Mouse (Mus musculus) heart, embryonic 15.5 days (tissue): ENCODE measurements around the gene D330020A13Rik. TPM values are rescaled to one million over a fixed set of nuclear protein-coding genes. Genes with fewer than 3 reads are reported as not detected.

Experiments
- ATAC-seq: fragments of 200-750 bp; cut with Nextera tagmentation; replicated peaks from 2 replicates; pipeline ENCODE4 v1.8.0; 2017; ENCODE audit warnings: low read depth, moderate TSS enrichment; ENCODE audit not compliant: insufficient number of reproducible peaks, insufficient read depth, low FRiP score
- H3K27ac ChIP-seq: fragments of 300-500 bp; sonication (generic); 2 replicates; pipeline ENCODE4 v1.5.1; 2015; ENCODE audit warnings: mild to moderate bottlenecking, inconsistent platforms
- H3K27me3 ChIP-seq: fragments of 300-500 bp; sonication (generic); 2 replicates; pipeline ENCODE4 v1.6.1; 2015; ENCODE audit warnings: inconsistent platforms
- H3K36me3 ChIP-seq: fragments of 300-500 bp; sonication (generic); 2 replicates; pipeline ENCODE4 v1.6.1; 2015; ENCODE audit warnings: mild to moderate bottlenecking, inconsistent platforms
- H3K4me1 ChIP-seq: fragments of 300-500 bp; sonication (generic); replicated peaks from 2 replicates; pipeline ENCODE4 v1.6.1; 2015; ENCODE audit warnings: inconsistent platforms
- H3K4me2 ChIP-seq: fragments of 300-500 bp; sonication (generic); 2 replicates; pipeline ENCODE4 v1.6.1; 2015; ENCODE audit warnings: inconsistent platforms, mild to moderate bottlenecking, moderate library complexity
- H3K4me3 ChIP-seq: fragments of 300-500 bp; sonication (generic); 2 replicates; pipeline ENCODE4 v1.5.1; 2015; ENCODE audit warnings: mild to moderate bottlenecking, inconsistent platforms
- H3K9ac ChIP-seq: fragments of 300-500 bp; sonication (generic); 2 replicates; pipeline ENCODE4 v1.6.1; 2015; ENCODE audit warnings: mild to moderate bottlenecking, inconsistent platforms
- H3K9me3 ChIP-seq: fragments of 300-500 bp; sonication (generic); replicated peaks from 2 replicates; pipeline ENCODE4 v1.6.1; 2016; ENCODE audit warnings: inconsistent platforms
- WGBS: fragments of 180-500 bp; shearing (Covaris S2); methylation state at CpG from one replicate; pipeline ENCODE4 v1.1.7; 2015; ENCODE audit warnings: mixed read lengths; 5-methylcytosine and 5-hydroxymethylcytosine counted together
- polyA plus RNA-seq: library from polyadenylated mRNA; unstranded; fragments of >200 nt; fragmentation: Nextera tagmentation; extraction: Ambion mirVana; gene quantifications from 2 replicates; pipeline ENCODE4 v1.2.1, GENCODE M21; 2015

Gene D330020A13Rik
- polyA plus RNA-seq, 1 experiment from 2014 or later: 0.21 TPM

DNA sequence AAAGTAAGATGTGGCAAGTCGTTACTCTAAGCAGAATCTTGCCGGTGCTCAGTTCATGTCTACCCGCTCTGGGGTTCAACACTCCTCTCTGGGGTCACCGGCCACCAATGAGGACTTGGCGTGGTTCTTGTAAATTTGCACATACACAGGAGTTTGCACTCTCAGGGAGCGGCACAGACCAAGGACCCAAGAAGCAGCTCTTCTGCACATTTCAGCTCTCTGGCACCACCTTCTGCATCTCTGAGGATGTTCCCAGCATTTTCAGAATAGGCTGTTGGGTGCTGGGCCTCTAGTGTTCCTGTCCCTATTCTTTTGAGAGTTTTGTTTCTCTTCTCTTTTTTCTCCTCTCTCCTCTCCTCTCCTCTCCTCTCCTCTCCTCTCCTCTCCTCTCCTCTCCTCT lies 7.0 kb downstream of the D330020A13Rik start:
- Histone ChIP-seq H3K4me1 (no peaks in the 10 kb centered on the region), H3K9me3 (no peaks in the 10 kb centered on the region), H3K27me3 (peaks cover 4% of the 10 kb centered on the region; the same call in 1 of the 2 replicates), H3K27ac (no peak overlapping the region), H3K4me2 (no peak overlapping the region), H3K9ac (no peak overlapping the region), H3K36me3 (no peaks in the 10 kb centered on the region), H3K4me3 (no peak overlapping the region)
- WGBS: 18% methylated on average over 6 of the region's 6 CpGs
- no peak for ATAC-seq

DNA sequence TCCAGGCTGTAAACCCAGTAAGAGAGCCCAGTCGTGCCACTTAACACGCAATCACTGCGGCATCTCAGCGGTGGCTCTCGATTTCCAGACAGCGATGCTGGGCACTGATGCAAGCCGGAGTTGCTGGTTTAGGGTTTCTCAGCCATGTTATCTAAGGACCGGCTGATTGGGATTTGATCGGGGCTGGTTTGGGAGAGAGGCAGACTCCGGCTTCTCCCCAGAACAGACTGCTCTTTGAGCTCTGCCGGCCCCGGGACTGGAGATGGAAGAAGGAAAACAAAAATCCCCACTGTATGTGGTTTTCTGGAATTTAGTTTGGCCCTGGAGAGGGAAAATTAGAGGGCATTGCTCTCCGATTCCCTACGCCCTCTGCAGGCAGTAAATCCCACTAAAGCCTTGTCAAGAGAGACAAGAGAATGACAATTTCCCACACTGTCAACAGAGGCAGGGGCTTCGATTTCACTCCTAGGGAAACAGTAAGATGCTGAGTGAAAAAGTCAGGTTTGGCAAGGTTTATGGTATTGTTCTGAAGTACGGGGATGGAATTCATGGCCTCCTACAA lies 8.7 kb downstream of the D330020A13Rik start:
- Histone ChIP-seq H3K9ac (no peak overlapping the region), H3K27me3 (0 out of 2 replicates have a peak, but pooled peaks cover 3% of the 10 kb centered on the region), H3K4me1 (peaks cover 7% of the 10 kb centered on the region), H3K9me3 (no peaks in the 10 kb centered on the region), H3K4me2 (peak overlapping the region; percentile 35), H3K27ac (no peak overlapping the region), H3K36me3 (no peaks in the 10 kb centered on the region), H3K4me3 (no peak overlapping the region)
- 16% methylated on average over 16 of the region's 16 CpGs for whole genome bisulfite sequencing
- no peak for ATAC-seq

DNA sequence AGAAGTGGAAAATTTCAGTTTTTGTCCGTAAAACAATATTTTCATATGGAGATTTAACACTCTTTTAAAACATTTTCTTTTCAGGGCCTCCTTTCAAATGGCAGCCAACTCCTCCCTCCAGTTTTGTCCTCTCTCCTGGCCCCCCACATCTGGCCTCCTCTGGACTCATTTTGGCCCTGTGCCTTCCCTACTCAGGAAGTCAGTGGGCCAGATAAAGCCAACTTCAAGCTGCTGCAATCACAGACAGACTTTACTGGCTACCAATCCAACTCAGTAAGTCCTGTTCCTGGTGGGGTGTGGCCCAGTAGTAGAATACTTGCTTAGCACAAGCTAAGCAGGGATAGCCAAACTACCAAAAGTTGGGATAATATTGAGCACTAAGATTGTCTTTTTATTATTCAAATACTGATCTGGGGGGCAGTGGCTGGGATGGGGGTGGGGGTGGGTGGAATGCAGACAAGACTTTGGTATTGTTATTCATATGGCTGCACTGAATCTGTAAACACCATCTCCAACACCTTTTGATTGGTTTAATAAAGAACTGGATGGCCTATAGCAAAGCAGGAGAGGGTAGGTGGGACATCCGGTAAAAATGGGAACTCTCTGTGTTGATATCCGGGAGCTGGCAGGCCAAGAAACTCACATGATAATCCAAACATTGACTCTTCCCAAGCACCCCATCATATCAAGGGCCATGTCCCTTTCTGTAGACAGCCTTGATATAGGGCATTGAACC lies 12.9 kb downstream of the D330020A13Rik start:
- no peak overlapping the region for H3K27ac ChIP-seq
- no peak overlapping the region for H3K4me3 ChIP-seq
- no peaks in the 10 kb centered on the region for H3K36me3 ChIP-seq
- 0 out of 2 replicates have a peak, but pooled peaks cover 1% of the 10 kb centered on the region for H3K27me3 ChIP-seq
- WGBS: 68% methylated on average over 3 of the region's 3 CpGs
- H3K4me2 ChIP-seq: no peak overlapping the region
- no peaks in the 10 kb centered on the region for H3K9me3 ChIP-seq
- H3K4me1 ChIP-seq: peaks cover 18% of the 10 kb centered on the region
- ATAC-seq: no peak
- no peak overlapping the region for H3K9ac ChIP-seq

DNA sequence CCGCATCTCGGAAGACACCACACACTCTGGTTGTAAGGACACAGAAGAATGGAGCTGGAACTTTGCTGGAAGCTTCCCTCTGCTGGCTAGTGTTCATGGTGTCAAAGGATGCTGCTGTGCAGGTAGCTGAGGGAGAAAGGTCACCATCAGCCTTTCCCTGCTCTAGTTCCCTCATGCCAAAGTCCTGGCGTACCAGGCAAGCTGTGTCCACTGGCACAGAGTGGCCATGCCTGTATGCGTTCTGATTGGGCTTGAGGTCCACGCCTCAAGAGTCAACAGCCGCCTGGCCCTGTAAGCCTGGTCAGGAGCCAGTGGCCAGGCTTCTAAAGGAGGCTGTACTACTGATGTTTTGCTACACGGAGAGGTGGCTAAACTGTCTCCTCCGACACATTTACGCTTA lies 15.2 kb downstream of the D330020A13Rik start:
- Histone ChIP-seq H3K4me1 (peaks cover 18% of the 10 kb centered on the region), H3K27me3 (no peaks in the 10 kb centered on the region), H3K9ac (no peak overlapping the region), H3K4me2 (peak overlapping the region; percentile 40), H3K4me3 (no peak overlapping the region), H3K27ac (peak overlapping the region; percentile 25; the same call in 1 of the 2 replicates), H3K9me3 (no peaks in the 10 kb centered on the region), H3K36me3 (no peaks in the 10 kb centered on the region)
- ATAC-seq: no peak
- 45% methylated on average over 9 of the region's 9 CpGs for WGBS

DNA sequence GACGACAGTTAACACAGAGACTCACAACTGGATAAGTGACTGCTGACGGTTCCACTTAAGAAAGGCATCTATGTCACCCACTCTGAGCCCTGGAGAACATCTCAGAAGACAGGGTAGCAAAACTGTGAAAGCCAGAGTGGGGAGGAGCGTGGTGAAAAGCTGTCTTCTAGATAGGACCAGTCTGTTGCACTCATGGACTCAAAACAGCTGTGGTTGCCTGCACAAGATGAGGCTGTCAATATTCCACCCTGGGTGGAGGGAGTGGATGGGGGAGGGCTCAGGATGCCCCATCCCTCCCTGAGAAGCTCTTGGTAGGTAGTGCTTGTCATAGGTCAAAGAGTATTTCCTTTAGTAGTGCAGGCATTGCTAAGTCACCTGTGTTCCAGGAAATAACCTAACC lies 15.6 kb downstream of the D330020A13Rik start:
- Histone ChIP-seq H3K9me3 (no peaks in the 10 kb centered on the region), H3K27ac (peak overlapping the region; percentile 25; the same call in 1 of the 2 replicates), H3K9ac (no peak overlapping the region), H3K4me1 (peaks cover 18% of the 10 kb centered on the region), H3K4me2 (peak overlapping the region; percentile 40), H3K36me3 (no peaks in the 10 kb centered on the region), H3K27me3 (no peaks in the 10 kb centered on the region), H3K4me3 (no peak overlapping the region)
- ATAC-seq: peak; percentile 57; the same call in 1 of the 2 replicates
- WGBS: 18% methylated on average over 3 of the region's 3 CpGs

DNA sequence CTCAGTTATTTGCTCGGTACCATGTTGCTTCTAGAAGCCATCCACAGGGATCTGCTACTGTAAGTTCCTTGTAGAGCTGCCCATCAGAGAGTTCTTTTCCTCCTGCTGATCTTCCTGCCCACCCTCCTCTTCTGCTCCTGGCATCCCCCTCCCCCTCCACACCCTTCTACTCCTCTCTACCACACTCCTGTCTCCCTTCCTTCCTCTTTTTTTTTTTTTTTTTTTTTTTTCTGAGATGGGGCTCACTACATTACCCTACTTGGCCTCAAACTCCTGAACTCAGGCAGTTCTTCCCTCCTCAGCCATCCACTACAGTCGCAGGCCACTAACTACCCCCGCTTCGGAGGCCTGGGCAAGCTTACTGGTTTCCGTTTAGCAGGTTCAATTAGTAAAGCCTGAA lies 18.3 kb downstream of the D330020A13Rik start:
- ATAC-seq: no peak
- 72% methylated on average over 5 of the region's 5 CpGs for WGBS
- H3K9ac ChIP-seq: no peak overlapping the region

DNA sequence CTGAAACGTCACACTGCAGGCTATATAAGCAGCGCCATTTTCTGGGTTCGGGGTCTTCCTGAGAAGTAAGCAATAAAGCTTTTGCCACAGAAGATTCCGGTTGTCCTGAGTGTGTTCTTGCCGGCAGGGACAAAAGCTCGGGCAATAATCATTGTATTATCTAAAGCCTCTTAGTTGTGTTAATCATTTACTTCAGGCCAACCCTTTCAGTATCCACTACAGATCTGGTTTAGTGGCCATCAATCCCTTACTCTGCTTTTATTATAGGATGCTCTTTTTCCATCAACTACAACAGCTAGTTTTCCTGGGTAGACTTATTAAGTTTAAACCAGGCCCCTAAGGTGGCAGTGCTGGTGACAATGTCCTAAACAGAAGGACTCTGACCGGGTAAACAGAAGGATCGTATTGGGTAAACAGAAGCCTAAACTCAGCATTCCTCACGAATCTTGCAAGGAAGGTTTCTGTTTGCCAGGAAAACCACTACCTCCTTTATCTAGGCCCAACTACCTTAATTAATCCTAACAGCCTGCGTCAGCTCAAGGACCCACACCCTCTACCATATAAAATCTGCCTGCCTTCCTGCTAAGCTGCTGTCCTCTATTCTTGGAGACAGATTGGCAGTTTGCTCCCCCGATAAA lies 24.3 kb downstream of the D330020A13Rik start:
- WGBS: 76% methylated on average over 11 of the region's 11 CpGs
- Histone ChIP-seq H3K4me1 (no peaks in the 10 kb centered on the region), H3K9ac (no peak overlapping the region), H3K27ac (no peak overlapping the region), H3K4me3 (no peak overlapping the region), H3K9me3 (no peaks in the 10 kb centered on the region), H3K4me2 (no peak overlapping the region), H3K27me3 (no peaks in the 10 kb centered on the region), H3K36me3 (no peaks in the 10 kb centered on the region)
- ATAC-seq: no peak

More for the DNA sequence above, 18.3 kb downstream of the D330020A13Rik start:
- Histone ChIP-seq H3K4me2 (no peak overlapping the region), H3K4me3 (no peak overlapping the region), H3K27ac (no peak overlapping the region), H3K27me3 (no peaks in the 10 kb centered on the region), H3K9me3 (no peaks in the 10 kb centered on the region), H3K36me3 (no peaks in the 10 kb centered on the region), H3K4me1 (peaks cover 11% of the 10 kb centered on the region)

DNA sequence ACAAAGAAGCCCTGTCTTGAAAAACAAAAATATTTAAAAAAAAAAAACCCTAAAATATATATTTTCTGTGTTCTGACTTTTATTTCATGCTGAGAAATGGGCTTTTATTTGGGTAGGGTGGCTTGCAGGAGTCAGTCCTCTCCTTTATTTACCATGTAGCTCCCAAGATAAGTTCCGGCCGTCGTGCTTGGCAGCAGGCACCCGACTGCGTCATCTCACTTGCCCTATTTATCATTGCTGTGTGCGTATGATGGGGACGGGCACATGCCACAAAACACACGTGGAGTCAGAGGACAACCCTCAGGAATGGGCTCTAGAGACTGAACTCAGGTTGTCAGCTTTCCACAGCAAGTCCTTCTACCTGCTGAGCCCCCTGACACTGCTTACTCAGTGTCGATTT lies 25.0 kb downstream of the D330020A13Rik start:
- H3K36me3 ChIP-seq: no peaks in the 10 kb centered on the region
- no peaks in the 10 kb centered on the region for H3K27me3 ChIP-seq
- H3K4me2 ChIP-seq: no peak overlapping the region
- H3K4me1 ChIP-seq: no peaks in the 10 kb centered on the region
- no peaks in the 10 kb centered on the region for H3K9me3 ChIP-seq
- H3K4me3 ChIP-seq: no peak overlapping the region
- no peak overlapping the region for H3K27ac ChIP-seq
- no peak overlapping the region for H3K9ac ChIP-seq
- no peak for ATAC-seq
- 82% methylated on average over 9 of the region's 9 CpGs for WGBS

DNA sequence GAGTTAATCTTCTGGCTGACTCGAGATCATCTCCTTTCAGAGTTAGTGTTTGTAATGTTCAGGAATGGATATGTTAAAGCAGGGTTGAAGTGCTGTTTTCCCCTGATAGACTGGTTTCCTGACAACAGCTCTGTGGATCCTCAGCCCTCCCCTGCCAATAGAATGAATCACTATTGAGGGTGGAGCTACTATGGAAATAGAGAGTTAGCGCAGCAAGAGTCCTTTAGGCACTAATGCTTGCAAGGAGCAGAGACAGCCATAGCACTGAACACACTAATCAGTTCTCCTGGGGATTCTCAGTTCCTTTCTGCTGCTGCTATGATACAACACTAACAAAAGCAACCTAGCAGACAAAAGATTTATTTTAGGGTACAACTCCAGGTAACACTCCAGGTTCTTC lies 26.2 kb downstream of the D330020A13Rik start:
- Histone ChIP-seq H3K4me2 (no peak overlapping the region), H3K27ac (no peak overlapping the region), H3K4me3 (no peak overlapping the region), H3K9me3 (no peaks in the 10 kb centered on the region), H3K4me1 (no peaks in the 10 kb centered on the region), H3K27me3 (no peaks in the 10 kb centered on the region), H3K9ac (no peak overlapping the region), H3K36me3 (peaks cover 9% of the 10 kb centered on the region; the same call in 1 of the 2 replicates)
- WGBS: 65% methylated on average over 2 of the region's 2 CpGs
- ATAC-seq: no peak

DNA sequence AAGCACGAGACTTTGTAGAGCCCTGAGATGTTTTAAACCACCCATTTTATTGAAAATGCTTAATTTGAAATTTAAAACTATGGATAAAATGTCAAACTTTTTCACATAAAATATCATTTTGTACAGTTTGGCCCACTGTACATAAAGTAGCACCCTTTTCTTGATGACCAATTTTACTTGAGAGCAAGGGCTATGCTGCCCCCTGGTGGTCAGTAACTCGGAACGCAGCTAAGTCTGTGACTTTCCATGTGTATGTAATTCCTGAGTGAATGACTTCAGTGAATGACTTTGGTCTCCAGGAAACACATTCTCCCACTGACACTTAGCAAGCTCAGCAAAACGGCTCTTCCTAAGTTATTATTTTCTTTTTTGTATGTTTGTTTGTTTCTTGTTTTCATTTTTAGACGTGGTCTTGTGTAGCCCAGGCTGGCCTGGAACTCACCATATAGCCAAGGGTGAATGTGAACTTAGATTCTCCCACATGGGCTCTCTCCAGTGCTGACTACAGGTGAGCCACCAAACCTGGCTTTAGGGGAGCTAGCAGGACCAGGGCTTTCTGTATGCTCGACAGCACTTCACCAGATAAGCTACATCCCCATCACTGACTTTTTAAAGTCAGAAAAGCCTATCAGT lies 30.2 kb downstream of the D330020A13Rik start:
- WGBS: 31% methylated on average over 6 of the region's 6 CpGs
- no peaks in the 10 kb centered on the region for H3K4me1 ChIP-seq
- no peak overlapping the region for H3K4me2 ChIP-seq
- no peak overlapping the region for H3K4me3 ChIP-seq
- H3K9ac ChIP-seq: no peak overlapping the region
- H3K36me3 ChIP-seq: peaks cover 24% of the 10 kb centered on the region
- H3K9me3 ChIP-seq: no peaks in the 10 kb centered on the region
- no peaks in the 10 kb centered on the region for H3K27me3 ChIP-seq
- H3K27ac ChIP-seq: no peak overlapping the region
- ATAC-seq: no peak

DNA sequence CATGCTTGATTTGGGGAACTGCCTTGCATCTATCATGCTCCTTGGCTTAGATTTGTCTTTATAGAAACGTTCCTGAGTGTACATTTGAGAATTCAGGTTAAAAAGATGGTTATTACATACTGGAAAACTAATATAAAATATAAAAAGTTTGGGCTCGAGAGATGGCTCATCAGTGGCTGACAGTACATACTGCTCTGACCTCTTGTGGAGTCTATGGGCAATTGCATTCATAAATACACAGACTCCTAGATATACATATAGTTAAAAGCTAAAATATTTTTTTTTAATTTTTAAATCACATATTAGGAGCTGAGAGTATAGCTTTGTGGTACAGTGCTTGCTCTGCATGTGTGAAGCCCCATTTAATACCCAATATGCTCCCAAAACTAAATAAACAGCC lies 38.2 kb downstream of the D330020A13Rik start:
- no peak overlapping the region for H3K4me2 ChIP-seq
- no peak overlapping the region for H3K27ac ChIP-seq
- no peak overlapping the region for H3K9ac ChIP-seq
- H3K4me3 ChIP-seq: no peak overlapping the region
- no peaks in the 10 kb centered on the region for H3K4me1 ChIP-seq
- peaks cover 77% of the 10 kb centered on the region for H3K36me3 ChIP-seq
- H3K9me3 ChIP-seq: no peaks in the 10 kb centered on the region
- ATAC-seq: no peak
- 75% methylated on average over 2 of the region's 2 CpGs for WGBS
- H3K27me3 ChIP-seq: no peaks in the 10 kb centered on the region
